Mouse (Mus musculus) forebrain, embryonic 14.5 days (tissue): ENCODE measurements at regions not wholly inside any gene's neighbourhood (a gene's known extent, or its start where the extent isn't known, plus 50 kb on each side); places are given as distances from the start of the nearest gene placed in this dataset.
"Not testable (repeated sequence)": the region's sequence is repeated elsewhere in the genome, so short reads cannot be mapped to it uniquely, and the experiment has no call there.

Experiments used
- ATAC-seq: fragments of 200-750 bp; cut with Nextera tagmentation; 2 replicates; pipeline ENCODE4 v1.8.0; 2017; ENCODE audit warnings: mild to moderate bottlenecking, moderate library complexity
- DNase-seq: peaks from one replicate; pipeline ENCODE4 v3.0.0-alpha.2; 2015; ENCODE audit warnings: low spot score
- H3K27ac ChIP-seq: fragments of 300-500 bp; sonication (generic); 2 replicates; pipeline ENCODE4 v1.5.1; 2014; ENCODE audit warnings: low read depth, mild to moderate bottlenecking, control low read depth, low read length, moderate library complexity
- H3K27me3 ChIP-seq: fragments of 300-500 bp; sonication (generic); replicated peaks from 2 replicates; pipeline ENCODE4 v1.6.1; 2014; ENCODE audit warnings: low read length, control low read depth, mixed read lengths; ENCODE audit not compliant: control insufficient read depth, insufficient read depth
- H3K36me3 ChIP-seq: fragments of 300-500 bp; sonication (generic); 2 replicates; pipeline ENCODE4 v1.6.1; 2014; ENCODE audit warnings: low read length, control low read depth; ENCODE audit not compliant: control insufficient read depth, insufficient read depth
- H3K4me1 ChIP-seq: fragments of 300-500 bp; sonication (generic); 2 replicates; pipeline ENCODE4 v1.6.1; 2014; ENCODE audit warnings: antibody characterized with exemption, low read length, control low read depth; ENCODE audit not compliant: control insufficient read depth, insufficient read depth
- H3K4me2 ChIP-seq: fragments of 300-500 bp; sonication (generic); 2 replicates; pipeline ENCODE4 v1.6.1; 2014; ENCODE audit warnings: mild to moderate bottlenecking, control low read depth, low read length
- H3K4me3 ChIP-seq: fragments of 300-500 bp; sonication (generic); 2 replicates; pipeline ENCODE4 v1.5.1; 2014; ENCODE audit warnings: low read depth, low read length, control low read depth
- H3K9ac ChIP-seq: fragments of 300-500 bp; sonication (generic); 2 replicates; pipeline ENCODE4 v1.6.1; 2014; ENCODE audit warnings: mild to moderate bottlenecking, low read length, control low read depth, moderate library complexity
- H3K9me3 ChIP-seq: fragments of 300-500 bp; sonication (generic); replicated peaks from 2 replicates; pipeline ENCODE4 v1.6.1; 2016; ENCODE audit warnings: low read length, control low read depth, mixed read lengths; ENCODE audit not compliant: control insufficient read depth
- WGBS: fragments of 180-500 bp; shearing (Covaris S2); extraction: QIAGEN DNeasy Blood & Tissue Kit; methylation state at CpG from one replicate; pipeline ENCODE4 v1.1.7; 2014; 5-methylcytosine and 5-hydroxymethylcytosine counted together

DNA sequence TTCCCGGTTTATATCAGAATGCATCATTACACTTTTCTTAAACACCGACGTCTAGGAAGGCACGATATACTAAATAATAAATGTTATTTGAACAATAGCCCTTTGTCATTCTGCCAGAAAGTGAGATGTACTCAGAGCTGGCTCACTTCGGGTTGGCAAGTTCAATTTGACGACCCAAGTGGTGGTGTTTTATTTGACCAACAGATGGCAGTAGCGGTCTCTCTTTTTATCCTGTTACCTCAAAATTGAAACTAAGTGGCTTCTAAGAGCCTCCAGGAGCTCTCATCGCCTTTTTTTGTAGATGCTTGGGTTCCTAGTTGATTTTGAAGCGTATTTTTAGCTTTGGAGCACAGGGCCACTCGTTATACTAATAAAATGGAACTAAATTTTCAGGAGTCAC lies 66.7 kb upstream of the Chmp2b start:
- Histone ChIP-seq H3K27me3 (no peaks in the 10 kb centered on the region), H3K4me3 (no peak overlapping the region), H3K9ac (no peak overlapping the region), H3K27ac (no peak overlapping the region), H3K4me1 (no peaks in the 10 kb centered on the region), H3K4me2 (no peak overlapping the region), H3K36me3 (no peaks in the 10 kb centered on the region), H3K9me3 (no peaks in the 10 kb centered on the region)
- WGBS, result 10% methylated on average over 10 of the region's 10 CpGs
- peak; percentile 73 for ATAC-seq
- peak; percentile 89 for DNase-seq

DNA sequence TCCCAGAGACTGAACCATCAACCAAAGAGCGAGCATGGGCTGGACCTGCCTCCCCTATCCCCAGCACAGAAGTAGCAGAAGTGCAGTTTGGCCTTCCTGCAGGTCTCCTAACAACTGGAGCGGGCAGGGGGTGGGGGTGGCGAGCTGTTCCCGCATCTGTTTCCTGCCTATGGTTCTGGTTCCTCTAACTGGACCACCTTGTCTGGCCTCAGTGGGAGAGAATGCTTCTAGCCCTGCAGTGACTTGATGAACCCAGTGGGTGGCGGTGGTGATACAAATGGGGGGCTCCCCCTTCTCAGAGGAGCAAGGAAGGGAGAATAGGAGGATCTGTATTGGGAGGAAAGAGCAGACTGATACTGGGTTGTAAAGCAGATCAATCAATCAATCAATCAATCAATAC lies 69.2 kb upstream of the Chmp2b start:
- 53% methylated on average over 5 of the region's 5 CpGs for WGBS
- Histone ChIP-seq H3K4me2 (no peak overlapping the region), H3K36me3 (no peaks in the 10 kb centered on the region), H3K9me3 (no peaks in the 10 kb centered on the region), H3K4me1 (no peaks in the 10 kb centered on the region), H3K27ac (no peak overlapping the region), H3K9ac (no peak overlapping the region), H3K27me3 (no peaks in the 10 kb centered on the region), H3K4me3 (no peak overlapping the region)
- DNase-seq (no peak), ATAC-seq (no peak)

DNA sequence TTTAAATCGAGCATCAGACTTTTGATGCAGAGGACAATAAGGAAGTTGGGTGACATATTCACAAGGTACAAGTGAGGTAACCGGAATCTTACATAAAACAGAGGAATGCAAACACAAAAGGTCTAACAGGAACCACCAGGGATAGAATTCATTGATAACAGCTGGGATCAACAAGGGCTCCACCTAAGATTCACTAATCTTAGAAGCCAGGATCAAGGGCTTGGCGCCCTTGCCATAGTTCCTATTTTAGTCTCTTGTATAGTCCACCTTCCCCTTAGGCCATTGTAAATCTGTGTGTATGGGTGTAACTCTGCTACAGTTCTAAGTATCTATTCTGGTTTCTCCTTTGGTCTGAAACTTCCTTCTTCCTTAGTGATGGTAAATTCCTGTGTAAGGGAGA lies 84.2 kb upstream of the Chmp2b start:
- not testable (repeated sequence) for H3K4me1 ChIP-seq, H3K4me3 ChIP-seq, H3K27ac ChIP-seq, DNase-seq, H3K9me3 ChIP-seq, H3K9ac ChIP-seq, H3K36me3 ChIP-seq, H3K27me3 ChIP-seq, H3K4me2 ChIP-seq, ATAC-seq
- WGBS, result 95% methylated on average over 3 of the region's 3 CpGs

DNA sequence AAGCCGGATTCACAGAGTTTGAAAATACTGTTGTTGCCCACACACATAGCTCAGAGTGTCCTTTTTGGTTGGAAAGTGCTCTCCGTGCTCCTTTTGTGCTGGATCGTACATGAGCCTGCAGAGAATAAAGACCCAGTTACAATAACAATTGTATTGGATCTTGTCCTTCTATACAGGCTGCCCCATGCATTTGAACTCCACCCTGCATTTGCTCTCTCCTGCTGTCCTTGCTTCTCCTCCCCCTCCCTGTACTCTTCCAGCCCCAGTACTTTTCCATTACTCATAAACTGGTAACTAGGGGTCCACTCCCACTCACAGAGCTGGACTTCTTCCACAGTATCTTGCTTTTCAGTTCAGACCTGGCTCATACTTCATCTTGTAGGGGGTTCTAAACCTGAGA lies 86.5 kb upstream of the Chmp2b start:
- Histone ChIP-seq H3K27me3 (no peaks in the 10 kb centered on the region), H3K36me3 (no peaks in the 10 kb centered on the region), H3K4me3 (no peak overlapping the region), H3K27ac (no peak overlapping the region), H3K9me3 (no peaks in the 10 kb centered on the region), H3K4me1 (no peaks in the 10 kb centered on the region), H3K9ac (no peak overlapping the region), H3K4me2 (no peak overlapping the region)
- ATAC-seq (no peak), DNase-seq (no peak)
- WGBS, result 58% methylated on average over 3 of the region's 3 CpGs

DNA sequence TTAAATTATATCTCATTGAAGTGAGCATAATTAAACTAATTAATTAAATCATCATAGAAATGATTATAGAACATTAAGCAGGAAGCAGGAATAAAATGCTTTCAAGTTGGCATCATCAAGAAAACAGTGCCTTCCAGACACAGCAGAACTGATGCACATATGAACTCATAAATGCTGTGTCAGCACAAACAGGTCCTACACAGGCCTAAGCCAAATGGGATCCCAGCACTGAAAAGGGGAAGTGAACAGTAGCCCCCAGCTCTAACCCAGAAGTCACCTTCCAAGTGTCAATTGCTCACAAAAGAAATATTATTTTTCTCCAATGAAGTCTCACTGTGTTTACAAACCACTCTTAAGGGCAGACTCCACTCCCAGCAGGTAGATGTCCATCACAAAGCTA lies 93.0 kb upstream of the Chmp2b start:
- Histone ChIP-seq H3K27ac (no peak overlapping the region), H3K4me1 (no peaks in the 10 kb centered on the region), H3K9ac (no peak overlapping the region), H3K4me3 (no peak overlapping the region), H3K4me2 (no peak overlapping the region), H3K9me3 (no peaks in the 10 kb centered on the region), H3K27me3 (no peaks in the 10 kb centered on the region), H3K36me3 (no peaks in the 10 kb centered on the region)
- DNase-seq (no peak), ATAC-seq (no peak)

DNA sequence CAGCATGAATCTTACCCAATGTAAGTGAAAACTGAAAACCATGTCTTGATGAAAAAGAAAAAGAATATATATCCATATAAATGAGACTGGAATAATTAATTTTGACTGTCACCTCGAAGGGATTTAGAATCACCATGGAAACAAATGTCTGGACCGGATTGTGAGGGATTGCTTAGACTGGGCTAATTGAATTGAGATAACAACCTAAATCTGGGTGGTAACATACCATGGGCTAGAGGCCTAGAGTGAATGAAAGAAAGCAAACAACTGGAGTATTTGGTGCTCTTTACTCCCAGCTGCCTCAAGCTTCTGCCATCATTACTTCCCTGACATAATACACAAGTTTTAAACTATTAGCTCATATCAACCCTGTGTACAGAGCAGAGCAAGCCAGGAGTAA lies 95.3 kb upstream of the Chmp2b start:
- H3K4me1 ChIP-seq, result no peaks in the 10 kb centered on the region
- no peak overlapping the region for H3K4me3 ChIP-seq
- no peak overlapping the region for H3K27ac ChIP-seq
- H3K27me3 ChIP-seq, result no peaks in the 10 kb centered on the region
- no peak for ATAC-seq
- no peaks in the 10 kb centered on the region for H3K9me3 ChIP-seq
- WGBS, result 14% methylated on average over 2 of the region's 2 CpGs
- H3K36me3 ChIP-seq, result no peaks in the 10 kb centered on the region
- DNase-seq, result peak; percentile 3
- H3K9ac ChIP-seq, result no peak overlapping the region
- H3K4me2 ChIP-seq, result no peak overlapping the region

DNA sequence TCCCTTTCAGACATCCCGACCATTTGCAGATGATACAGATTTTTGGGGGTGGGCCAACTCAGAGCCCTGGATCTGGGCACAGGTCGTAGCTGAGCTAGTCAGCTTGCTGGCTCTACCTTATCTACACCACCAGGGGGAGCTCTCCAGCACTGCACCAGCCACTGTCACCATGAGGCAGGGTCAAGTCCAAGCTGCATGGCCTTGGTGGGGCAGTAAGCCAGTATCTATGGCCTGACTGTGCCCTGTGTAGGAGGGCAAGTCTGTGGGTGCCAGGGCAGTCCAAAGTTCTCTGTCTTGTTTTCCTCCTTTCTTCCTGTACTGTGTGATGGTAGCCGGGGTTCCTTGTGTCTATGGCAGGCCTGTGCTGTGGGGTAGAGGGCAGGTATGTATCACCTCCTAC lies 102.3 kb upstream of the Chmp2b start:
- no peak overlapping the region for H3K27ac ChIP-seq
- peak; percentile 54 for ATAC-seq
- no peak overlapping the region for H3K4me2 ChIP-seq
- 64% methylated on average over 3 of the region's 3 CpGs for WGBS
- no peaks in the 10 kb centered on the region for H3K9me3 ChIP-seq
- peak; percentile 11 for DNase-seq
- H3K36me3 ChIP-seq, result no peaks in the 10 kb centered on the region
- no peak overlapping the region for H3K4me3 ChIP-seq
- no peaks in the 10 kb centered on the region for H3K4me1 ChIP-seq
- no peak overlapping the region for H3K9ac ChIP-seq
- no peaks in the 10 kb centered on the region for H3K27me3 ChIP-seq

DNA sequence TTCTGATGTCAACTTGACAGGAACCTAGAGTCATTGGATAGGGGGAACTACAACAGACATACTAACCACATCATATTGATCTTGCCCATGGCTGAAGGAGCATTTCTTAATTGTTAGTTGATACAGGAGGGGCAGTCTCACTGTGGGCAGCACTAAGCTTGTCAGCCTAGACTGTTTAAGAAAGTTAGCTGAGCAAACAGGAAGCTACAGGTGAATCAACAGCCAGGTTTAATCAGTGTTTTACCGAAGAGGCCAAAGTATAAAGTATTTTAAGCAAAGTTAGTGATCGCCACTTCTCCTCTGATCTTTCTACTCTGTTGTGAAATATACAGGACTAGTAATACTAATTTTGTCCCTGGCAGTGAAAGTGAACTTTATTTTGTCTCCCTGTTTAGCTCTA lies 109.6 kb upstream of the Chmp2b start:
- H3K27me3 ChIP-seq, result no peaks in the 10 kb centered on the region
- no peak overlapping the region for H3K27ac ChIP-seq
- no peaks in the 10 kb centered on the region for H3K36me3 ChIP-seq
- no peak for DNase-seq
- ATAC-seq, result no peak
- H3K4me1 ChIP-seq, result no peaks in the 10 kb centered on the region
- H3K4me3 ChIP-seq, result no peak overlapping the region
- H3K9ac ChIP-seq, result no peak overlapping the region
- H3K9me3 ChIP-seq, result no peaks in the 10 kb centered on the region
- no peak overlapping the region for H3K4me2 ChIP-seq
- 94% methylated on average over 2 of the region's 2 CpGs for WGBS

DNA sequence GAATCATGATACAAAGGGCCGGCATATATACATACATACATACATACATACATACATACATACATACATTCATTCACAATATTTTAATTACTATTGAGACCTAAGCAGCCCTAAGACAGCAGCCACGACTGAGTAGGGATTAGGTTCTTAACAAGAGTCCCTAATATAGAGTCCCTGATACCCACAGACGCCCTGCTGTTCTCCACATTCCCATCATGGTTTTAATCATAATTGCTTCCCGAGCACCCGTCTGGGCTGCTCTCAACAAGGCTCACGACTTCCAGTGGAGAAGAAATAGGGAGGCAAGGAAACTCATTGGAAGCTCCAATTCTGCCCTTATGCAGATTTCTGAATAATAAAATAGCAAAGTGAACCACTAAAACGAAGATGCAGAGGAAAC lies 120.6 kb upstream of the Chmp2b start:
- Histone ChIP-seq H3K4me3 (no peak overlapping the region), H3K4me2 (no peak overlapping the region), H3K9me3 (no peaks in the 10 kb centered on the region), H3K27me3 (no peaks in the 10 kb centered on the region), H3K4me1 (no peaks in the 10 kb centered on the region), H3K27ac (no peak overlapping the region), H3K9ac (no peak overlapping the region), H3K36me3 (no peaks in the 10 kb centered on the region)
- no peak for DNase-seq
- 67% methylated on average over 7 of the region's 7 CpGs for WGBS
- ATAC-seq, result no peak
